Mouse (Mus musculus) forebrain, embryonic 16.5 days (tissue): ENCODE measurements around the gene Mrpl17. TPM values are rescaled to one million over a fixed set of nuclear protein-coding genes. Genes with fewer than 3 reads are reported as not detected.

Experiments used
- ATAC-seq: fragments of 200-750 bp; cut with Nextera tagmentation; 2 replicates; pipeline ENCODE4 v1.8.0; 2017; ENCODE audit warnings: mild to moderate bottlenecking, moderate library complexity
- H3K27ac ChIP-seq: fragments of 300-500 bp; sonication (generic); 2 replicates; pipeline ENCODE4 v1.5.1; 2014; ENCODE audit warnings: low read length, control low read depth
- H3K27me3 ChIP-seq: fragments of 300-500 bp; sonication (generic); replicated peaks from 2 replicates; pipeline ENCODE4 v1.6.1; 2014; ENCODE audit warnings: low read length; ENCODE audit not compliant: control insufficient read depth, insufficient read depth
- H3K36me3 ChIP-seq: fragments of 300-500 bp; sonication (generic); 2 replicates; pipeline ENCODE4 v1.6.1; 2014; ENCODE audit not compliant: control insufficient read depth, insufficient read depth
- H3K4me1 ChIP-seq: fragments of 300-500 bp; sonication (generic); replicated peaks from 2 replicates; pipeline ENCODE4 v1.6.1; 2014; ENCODE audit warnings: low read length; ENCODE audit not compliant: control insufficient read depth, insufficient read depth
- H3K4me2 ChIP-seq: fragments of 300-500 bp; sonication (generic); 2 replicates; pipeline ENCODE4 v1.6.1; 2014; ENCODE audit warnings: mild to moderate bottlenecking, low read length, control low read depth
- H3K4me3 ChIP-seq: fragments of 300-500 bp; sonication (generic); replicated peaks from 2 replicates; pipeline ENCODE4 v1.5.1; 2014; ENCODE audit warnings: mild to moderate bottlenecking, low read length, control low read depth
- H3K9ac ChIP-seq: fragments of 300-500 bp; sonication (generic); replicated peaks from 2 replicates; pipeline ENCODE4 v1.6.1; 2014; ENCODE audit warnings: low read depth, low read length, control low read depth
- H3K9me3 ChIP-seq: fragments of 300-500 bp; sonication (generic); 2 replicates; pipeline ENCODE4 v1.6.1; 2016; ENCODE audit warnings: low read length; ENCODE audit not compliant: control insufficient read depth
- WGBS: fragments of 180-500 bp; shearing (Covaris S2); extraction: QIAGEN DNeasy Blood & Tissue Kit; methylation state at CpG from one replicate; pipeline ENCODE4 v1.1.7; 2014; 5-methylcytosine and 5-hydroxymethylcytosine counted together
- polyA plus RNA-seq: library from polyadenylated mRNA; unstranded; fragments of >200 nt; fragmentation: Nextera tagmentation; extraction: Ambion mirVana; gene quantifications from 2 replicates; pipeline ENCODE4 v1.2.1, GENCODE M21; 2015

Mrpl17 gene
- polyA plus RNA-seq, 1 experiment from 2014 or later, result 178 TPM

DNA sequence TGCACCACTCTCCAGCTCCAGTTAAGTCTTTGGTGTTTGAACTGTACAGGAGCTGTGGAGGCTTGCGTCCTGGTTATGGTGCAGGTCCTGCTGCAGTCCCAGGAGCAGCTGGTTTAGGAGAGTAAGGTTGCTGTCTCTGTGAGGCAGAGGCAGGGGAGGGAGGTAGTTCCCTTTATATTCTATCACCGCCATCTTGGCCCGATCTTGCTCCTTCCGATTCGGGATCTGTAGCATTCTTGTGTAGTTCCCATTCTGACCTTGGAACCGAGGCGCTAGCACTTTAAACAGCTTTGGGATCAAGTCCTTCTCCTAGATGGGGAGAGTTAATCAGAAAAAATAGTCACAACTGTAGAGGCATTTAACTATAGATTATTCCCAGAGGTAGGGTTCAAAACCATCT is 1.1 kb downstream of the Mrpl17 start:
- whole genome bisulfite sequencing, result 84% methylated on average over 7 of the region's 7 CpGs
- H3K9ac ChIP-seq, result no peak overlapping the region
- ATAC-seq, result no peak
- H3K36me3 ChIP-seq, result peaks cover 8% of the 10 kb centered on the region; the same call in 1 of the 2 replicates
- peak overlapping the region; percentile 55 for H3K4me2 ChIP-seq
- H3K27me3 ChIP-seq, result no peaks in the 10 kb centered on the region
- peak overlapping the region; percentile 74 for H3K4me3 ChIP-seq
- no peaks in the 10 kb centered on the region for H3K9me3 ChIP-seq
- H3K27ac ChIP-seq, result no peak overlapping the region
- peaks cover 11% of the 10 kb centered on the region for H3K4me1 ChIP-seq

DNA sequence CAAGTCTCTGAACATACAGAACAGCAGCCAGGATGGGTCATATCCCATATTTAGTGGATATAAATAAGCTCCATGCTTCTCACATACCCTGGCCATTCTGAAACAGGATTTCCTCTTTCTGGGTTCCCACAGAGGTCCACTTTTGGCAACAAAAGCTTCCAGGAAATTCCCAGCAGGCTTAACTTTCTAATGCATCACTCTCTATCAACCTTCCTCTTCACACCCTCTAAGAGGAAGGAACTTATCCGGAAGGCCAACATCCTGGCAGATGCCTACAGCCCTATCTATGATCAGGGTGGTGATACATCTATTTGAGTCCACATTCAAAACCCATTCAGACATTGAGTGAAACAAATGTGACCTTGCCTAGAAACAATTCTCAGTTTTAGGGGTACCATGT is 2.5 kb downstream of the Mrpl17 start:
- Histone ChIP-seq H3K27ac (no peak overlapping the region), H3K36me3 (peaks cover 8% of the 10 kb centered on the region; the same call in 1 of the 2 replicates), H3K27me3 (no peaks in the 10 kb centered on the region), H3K4me3 (no peak overlapping the region), H3K9me3 (no peaks in the 10 kb centered on the region), H3K4me1 (peaks cover 11% of the 10 kb centered on the region), H3K9ac (no peak overlapping the region), H3K4me2 (no peak overlapping the region)
- 94% methylated on average over 1 of the region's 1 CpGs for WGBS
- no peak for ATAC-seq

DNA sequence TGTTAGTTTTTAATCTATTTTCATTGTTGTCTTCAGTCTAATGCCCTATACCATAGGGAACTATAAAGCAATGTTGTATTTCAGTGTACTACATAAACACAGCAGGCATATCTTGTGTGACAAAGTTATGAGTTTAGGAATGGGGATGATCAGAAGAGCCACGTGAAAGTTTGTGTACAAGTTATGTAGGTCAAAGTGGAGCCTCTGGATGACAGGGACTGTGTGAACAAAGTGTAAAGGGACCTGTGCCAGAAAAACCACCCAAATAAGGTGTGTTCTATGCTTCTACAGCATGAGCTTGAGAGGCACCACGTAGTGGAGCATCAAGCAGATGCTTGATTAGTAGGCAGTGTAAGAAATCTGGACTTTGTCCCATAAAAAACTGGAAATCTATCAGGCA is 4.2 kb downstream of the Mrpl17 start:
- Histone ChIP-seq H3K4me2 (no peak overlapping the region), H3K4me3 (no peak overlapping the region), H3K27me3 (no peaks in the 10 kb centered on the region), H3K36me3 (peaks cover 8% of the 10 kb centered on the region; the same call in 1 of the 2 replicates), H3K27ac (no peak overlapping the region), H3K9me3 (no peaks in the 10 kb centered on the region), H3K9ac (no peak overlapping the region), H3K4me1 (peaks cover 11% of the 10 kb centered on the region)
- no peak for ATAC-seq
- WGBS, result 73% methylated on average over 2 of the region's 2 CpGs

DNA sequence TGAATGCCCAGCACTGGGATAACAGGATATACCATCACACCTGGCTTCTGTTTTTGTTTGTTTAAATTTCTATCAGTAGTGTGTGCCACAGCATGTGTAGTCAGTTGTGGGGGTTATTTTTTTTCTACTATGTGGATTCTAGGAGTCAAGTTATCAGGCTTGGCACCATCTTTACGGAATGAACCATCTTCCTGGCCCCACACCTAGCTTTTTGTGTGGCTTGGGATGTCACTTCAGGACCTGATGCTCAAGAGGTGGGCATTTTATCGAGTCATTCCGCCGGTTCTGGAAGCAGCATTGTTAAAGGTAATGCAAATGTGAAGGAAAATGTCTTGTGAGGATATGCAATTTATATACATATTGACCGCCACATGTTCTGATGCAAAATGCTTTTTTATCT is 4.8 kb downstream of the Mrpl17 start:
- 81% methylated on average over 5 of the region's 5 CpGs for WGBS
- no peak overlapping the region for H3K4me3 ChIP-seq
- no peak overlapping the region for H3K27ac ChIP-seq
- no peak for ATAC-seq
- no peak overlapping the region for H3K9ac ChIP-seq
- peaks cover 11% of the 10 kb centered on the region for H3K4me1 ChIP-seq
- no peaks in the 10 kb centered on the region for H3K9me3 ChIP-seq
- no peak overlapping the region for H3K4me2 ChIP-seq
- H3K36me3 ChIP-seq, result peaks cover 8% of the 10 kb centered on the region; the same call in 1 of the 2 replicates
- no peaks in the 10 kb centered on the region for H3K27me3 ChIP-seq

DNA sequence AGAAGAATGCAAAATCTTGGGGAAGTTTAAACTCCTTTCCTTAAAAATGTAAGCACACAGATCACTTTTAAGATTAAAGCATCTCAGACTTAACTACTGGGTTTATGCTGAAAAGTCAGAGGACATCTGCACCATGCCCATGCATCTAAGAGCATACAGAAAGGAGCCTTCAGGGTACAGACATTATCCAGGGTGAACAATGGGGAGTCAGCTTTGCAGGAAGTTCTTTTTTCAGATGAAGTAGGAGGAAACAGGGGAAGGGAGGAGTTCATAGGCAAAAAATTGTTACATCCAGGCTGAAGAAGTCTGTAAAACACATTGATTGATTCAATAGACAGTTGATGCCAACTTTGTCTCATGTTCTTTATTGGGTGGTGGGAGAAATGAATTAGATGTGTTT is 7.5 kb downstream of the Mrpl17 start:
- no peaks in the 10 kb centered on the region for H3K36me3 ChIP-seq
- H3K9me3 ChIP-seq, result no peaks in the 10 kb centered on the region
- no peaks in the 10 kb centered on the region for H3K4me1 ChIP-seq
- no peak overlapping the region for H3K27ac ChIP-seq
- no peak overlapping the region for H3K9ac ChIP-seq
- H3K27me3 ChIP-seq, result no peaks in the 10 kb centered on the region
- H3K4me3 ChIP-seq, result no peak overlapping the region
- no peak overlapping the region for H3K4me2 ChIP-seq
- no peak for ATAC-seq

DNA sequence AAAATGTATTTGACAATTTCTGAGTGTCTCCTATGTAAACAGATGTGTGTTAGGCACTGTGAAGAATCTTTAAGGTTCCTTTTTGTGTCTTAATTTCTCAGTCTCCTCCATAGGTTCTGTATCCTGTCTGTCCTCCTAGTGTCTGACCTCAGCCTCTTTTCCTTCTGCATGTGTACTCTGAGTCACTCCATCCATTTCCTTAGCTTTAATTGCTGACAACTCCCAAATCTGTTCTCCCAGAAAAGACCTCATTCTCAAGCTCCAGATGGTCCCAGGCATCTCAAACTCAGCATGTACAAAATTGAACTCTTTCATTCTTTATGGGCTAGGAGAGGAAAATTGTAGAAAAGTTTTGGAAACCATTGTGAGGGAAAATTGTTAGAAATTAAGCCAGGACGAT is 8.1 kb downstream of the Mrpl17 start:
- 50% methylated on average over 1 of the region's 1 CpGs for WGBS
- Histone ChIP-seq H3K27ac (no peak overlapping the region), H3K9ac (no peak overlapping the region), H3K4me3 (no peak overlapping the region), H3K4me1 (no peaks in the 10 kb centered on the region), H3K9me3 (no peaks in the 10 kb centered on the region), H3K36me3 (no peaks in the 10 kb centered on the region), H3K27me3 (no peaks in the 10 kb centered on the region), H3K4me2 (no peak overlapping the region)
- no peak for ATAC-seq

DNA sequence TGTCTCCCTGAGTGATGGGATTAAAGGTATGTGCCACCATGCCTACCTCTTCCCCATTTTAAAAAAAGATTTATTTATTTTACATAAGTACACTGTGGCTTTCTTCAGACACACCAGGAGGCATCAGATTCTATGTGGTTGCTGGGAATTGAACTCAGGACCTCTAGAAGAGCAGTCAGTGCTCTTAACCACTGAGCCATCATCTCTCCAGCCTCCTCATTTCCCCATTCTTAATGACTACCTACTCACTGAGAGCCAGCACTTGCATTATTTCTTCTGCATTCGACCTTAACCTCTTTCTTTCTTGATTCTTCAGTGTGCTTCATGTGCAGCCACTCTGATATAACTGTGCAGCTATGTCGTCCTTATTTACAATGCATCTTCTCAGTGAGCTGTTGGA is 8.6 kb downstream of the Mrpl17 start:
- H3K9me3 ChIP-seq, result no peaks in the 10 kb centered on the region
- no peak overlapping the region for H3K4me2 ChIP-seq
- ATAC-seq, result no peak
- no peak overlapping the region for H3K4me3 ChIP-seq
- 54% methylated on average over 2 of the region's 2 CpGs for WGBS
- H3K36me3 ChIP-seq, result no peaks in the 10 kb centered on the region
- no peaks in the 10 kb centered on the region for H3K27me3 ChIP-seq
- no peak overlapping the region for H3K27ac ChIP-seq
- no peaks in the 10 kb centered on the region for H3K4me1 ChIP-seq
- no peak overlapping the region for H3K9ac ChIP-seq

DNA sequence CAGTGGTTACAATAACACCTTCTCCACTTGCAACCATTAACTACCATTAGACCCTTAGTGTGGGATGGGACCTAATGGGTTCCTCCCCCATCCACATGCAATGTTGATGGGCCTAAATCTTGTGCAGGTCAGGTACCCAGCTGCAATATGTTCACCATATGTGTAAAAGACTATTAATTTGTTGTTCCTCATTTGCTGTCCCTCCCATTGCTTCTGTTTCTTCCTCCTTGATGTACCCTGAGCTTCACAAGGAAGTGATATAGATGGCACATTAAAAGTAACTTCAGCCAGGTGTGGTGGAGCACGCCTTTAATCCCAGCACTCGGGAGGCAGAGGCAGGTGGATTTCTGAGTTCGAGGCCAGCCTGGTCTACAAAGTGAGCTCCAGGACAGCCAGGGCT is 13.9 kb downstream of the Mrpl17 start:
- H3K4me2 ChIP-seq, result no peak overlapping the region
- H3K27me3 ChIP-seq, result no peaks in the 10 kb centered on the region
- H3K9me3 ChIP-seq, result no peaks in the 10 kb centered on the region
- H3K4me3 ChIP-seq, result no peak overlapping the region
- H3K36me3 ChIP-seq, result no peaks in the 10 kb centered on the region
- H3K27ac ChIP-seq, result no peak overlapping the region
- no peaks in the 10 kb centered on the region for H3K4me1 ChIP-seq
- H3K9ac ChIP-seq, result no peak overlapping the region
- 88% methylated on average over 3 of the region's 3 CpGs for WGBS
- ATAC-seq, result no peak

DNA sequence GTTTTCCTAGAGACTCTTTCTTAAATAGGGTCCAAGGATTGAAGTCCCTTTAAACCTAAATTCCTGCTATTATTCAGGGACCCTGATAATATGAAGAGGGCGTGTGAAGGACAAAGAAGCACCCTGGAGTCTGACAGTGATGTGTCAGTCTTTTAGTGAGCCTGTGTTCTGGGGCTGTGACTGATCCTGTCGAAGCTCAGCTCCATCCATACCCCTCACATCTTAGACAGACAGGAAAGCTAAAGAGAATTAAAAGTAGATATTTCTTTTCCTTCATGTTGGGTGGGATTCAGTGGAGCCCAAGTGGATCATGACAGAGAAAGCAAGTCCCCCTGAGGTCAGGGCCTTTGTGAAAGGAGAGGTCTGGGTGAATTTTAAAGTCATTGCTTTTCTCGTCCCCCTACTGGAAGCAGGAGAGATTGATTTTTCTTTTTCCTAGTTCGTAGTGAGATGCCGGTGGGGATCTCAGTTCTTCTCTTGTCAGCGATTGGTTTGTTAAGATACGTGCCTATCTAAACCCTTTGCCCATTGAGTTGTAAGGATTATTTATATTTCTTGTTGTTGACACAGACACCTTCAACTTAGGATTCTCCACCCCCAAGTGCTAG is 15.0 kb downstream of the Mrpl17 start:
- Histone ChIP-seq H3K36me3 (no peaks in the 10 kb centered on the region), H3K4me3 (no peak overlapping the region), H3K9me3 (no peaks in the 10 kb centered on the region), H3K4me2 (no peak overlapping the region), H3K4me1 (no peaks in the 10 kb centered on the region), H3K27ac (no peak overlapping the region), H3K27me3 (no peaks in the 10 kb centered on the region), H3K9ac (no peak overlapping the region)
- no peak for ATAC-seq
- 19% methylated on average over 7 of the region's 7 CpGs for WGBS

DNA sequence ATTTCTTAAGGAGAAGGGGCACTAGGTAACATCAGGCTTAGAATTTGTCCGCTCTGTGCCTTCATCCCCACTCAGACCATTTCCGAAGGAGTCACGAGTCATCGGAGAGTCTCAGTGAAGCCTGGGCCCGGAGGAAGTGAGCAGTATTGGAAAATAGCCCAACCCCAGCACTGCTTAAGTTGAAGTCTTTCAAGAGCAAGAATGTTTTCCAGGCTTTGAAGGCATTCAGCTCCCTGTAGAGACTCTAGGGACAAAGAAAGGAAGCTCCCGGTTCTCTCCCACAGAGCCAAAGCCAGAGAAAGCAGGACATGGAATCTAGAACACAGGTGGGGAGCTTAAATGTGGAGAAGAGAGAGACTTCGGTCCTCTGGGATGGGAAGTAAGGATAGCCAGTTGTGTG is 17.2 kb downstream of the Mrpl17 start:
- Histone ChIP-seq H3K36me3 (no peaks in the 10 kb centered on the region), H3K4me2 (no peak overlapping the region), H3K27me3 (no peaks in the 10 kb centered on the region), H3K9ac (no peak overlapping the region), H3K27ac (no peak overlapping the region), H3K4me3 (no peak overlapping the region), H3K4me1 (peaks cover under 1% of the 10 kb centered on the region), H3K9me3 (no peaks in the 10 kb centered on the region)
- ATAC-seq, result no peak
- WGBS, result 74% methylated on average over 7 of the region's 7 CpGs
